Mouse (Mus musculus): ENCODE data around the gene Fam166b. TPM values are rescaled to one million over a fixed set of nuclear protein-coding genes. Genes with fewer than 3 reads are reported as not detected.

The Fam166b gene
- polyA plus RNA-seq, 1 experiment from 2014 or later = 0.50 TPM

GRCm38 (mm10) chr4:43441639-43442038 is 12.7 kb upstream of the Fam166b start, which contains the start of gene Tesk1:
TSS of gene Tesk1 (plus strand) at chr4:43441939.
- H3K4me3 ChIP-seq (ENCODE audit: low read length) = peak within 1 kb of the TSS; percentile 86
- no peaks in the 10 kb centered on the region for H3K27me3 ChIP-seq (ENCODE audit: insufficient read depth, low read length)
- WGBS = 27% methylated on average over 4 of the region's 4 CpGs
- H3K4me1 ChIP-seq (ENCODE audit: insufficient read depth, low read length) = peaks cover 12% of the 10 kb centered on the region
- H3K9ac ChIP-seq (replicated peaks; ENCODE audit: low read length) = peak within 1 kb of the TSS; percentile 98
- peak within 1 kb of the TSS; percentile 98 for H3K27ac ChIP-seq (ENCODE audit: low read length)
- no peak for ATAC-seq (ENCODE audit: low FRiP score, low TSS enrichment)
- H3K9me3 ChIP-seq (ENCODE audit: low read length) = no peaks in the 10 kb centered on the region
- H3K36me3 ChIP-seq (ENCODE audit: insufficient read depth, low read length) = peaks cover 17% of the 10 kb centered on the region
- H3K4me2 ChIP-seq (replicated peaks; ENCODE audit: low read depth, low read length) = peak within 1 kb of the TSS; percentile 96

- H3K4me1 ChIP-seq (ENCODE audit: insufficient read depth, low read length) = peaks cover 11% of the 10 kb centered on the region
- H3K36me3 ChIP-seq (ENCODE audit: insufficient read depth, low read length) = no peaks in the 10 kb centered on the region
- no peak for ATAC-seq (ENCODE audit: low FRiP score, low TSS enrichment)
- H3K9me3 ChIP-seq (ENCODE audit: low read length) = no peaks in the 10 kb centered on the region
- H3K4me3 ChIP-seq (ENCODE audit: low read length) = no peak overlapping the region
- H3K9ac ChIP-seq (replicated peaks; ENCODE audit: low read length) = no peak overlapping the region
- H3K27ac ChIP-seq (ENCODE audit: low read length) = no peak overlapping the region
- no peaks in the 10 kb centered on the region for H3K27me3 ChIP-seq (ENCODE audit: insufficient read depth, low read length)
- WGBS = 79% methylated on average over 1 of the region's 1 CpGs
- H3K4me2 ChIP-seq (replicated peaks; ENCODE audit: low read depth, low read length) = no peak overlapping the region
Observed at GRCm38 (mm10) chr4:43432832-43433231, 3.9 kb upstream of the Fam166b start.

GRCm38 (mm10) chr4:43431690-43432089 is 2.8 kb upstream of the Fam166b start:
- Histone ChIP-seq H3K4me3 (ENCODE audit: low read length) (no peak overlapping the region), H3K4me1 (ENCODE audit: insufficient read depth, low read length) (peaks cover 11% of the 10 kb centered on the region), H3K4me2 (replicated peaks; ENCODE audit: low read depth, low read length) (0 out of 2 replicates have a peak overlapping the region, but pooled peaks have one; percentile 15), H3K9me3 (ENCODE audit: low read length) (no peaks in the 10 kb centered on the region), H3K27ac (ENCODE audit: low read length) (0 out of 2 replicates have a peak overlapping the region, but pooled peaks have one; percentile 50), H3K27me3 (ENCODE audit: insufficient read depth, low read length) (peaks cover 9% of the 10 kb centered on the region), H3K36me3 (ENCODE audit: insufficient read depth, low read length) (0 out of 2 replicates have a peak, but pooled peaks cover 2% of the 10 kb centered on the region), H3K9ac (replicated peaks; ENCODE audit: low read length) (peak overlapping the region; percentile 55; the same call in 1 of the 2 replicates)
- WGBS = 6% methylated on average over 4 of the region's 4 CpGs
- peak; percentile 43; the same call in 1 of the 2 replicates for ATAC-seq (ENCODE audit: low FRiP score, low TSS enrichment)

- ATAC-seq (ENCODE audit: low FRiP score, low TSS enrichment) = peak; percentile 42
- Histone ChIP-seq H3K4me3 (ENCODE audit: low read length) (no peak overlapping the region; the same call in 1 of the 2 replicates), H3K36me3 (ENCODE audit: insufficient read depth, low read length) (peaks cover 34% of the 10 kb centered on the region), H3K4me1 (ENCODE audit: insufficient read depth, low read length) (peaks cover 16% of the 10 kb centered on the region), H3K27ac (ENCODE audit: low read length) (no peak overlapping the region), H3K27me3 (ENCODE audit: insufficient read depth, low read length) (peaks cover 22% of the 10 kb centered on the region), H3K4me2 (replicated peaks; ENCODE audit: low read depth, low read length) (peak overlapping the region; percentile 40), H3K9ac (replicated peaks; ENCODE audit: low read length) (peak overlapping the region; percentile 50; the same call in 1 of the 2 replicates), H3K9me3 (ENCODE audit: low read length) (no peaks in the 10 kb centered on the region)
- WGBS = 33% methylated on average over 16 of the region's 16 CpGs
Observed at GRCm38 (mm10) chr4:43428180-43428861, 613 bp downstream of the Fam166b start.

GRCm38 (mm10) chr4:43427501-43428179 is 1.3 kb downstream of the Fam166b start:
- no peak for ATAC-seq (ENCODE audit: low FRiP score, low TSS enrichment)
- peaks cover 40% of the 10 kb centered on the region for H3K36me3 ChIP-seq (ENCODE audit: insufficient read depth, low read length)
- H3K9ac ChIP-seq (replicated peaks; ENCODE audit: low read length) = no peak overlapping the region
- H3K4me3 ChIP-seq (ENCODE audit: low read length) = no peak overlapping the region
- H3K27me3 ChIP-seq (ENCODE audit: insufficient read depth, low read length) = peaks cover 22% of the 10 kb centered on the region
- H3K4me2 ChIP-seq (replicated peaks; ENCODE audit: low read depth, low read length) = peak overlapping the region; percentile 19; the same call in 1 of the 2 replicates
- 30% methylated on average over 23 of the region's 23 CpGs for WGBS
- no peaks in the 10 kb centered on the region for H3K9me3 ChIP-seq (ENCODE audit: low read length)
- no peak overlapping the region for H3K27ac ChIP-seq (ENCODE audit: low read length)
- peaks cover 16% of the 10 kb centered on the region for H3K4me1 ChIP-seq (ENCODE audit: insufficient read depth, low read length)

GRCm38 (mm10) chr4:43426487-43426886 is 2.4 kb downstream of the Fam166b start:
- H3K36me3 ChIP-seq (ENCODE audit: insufficient read depth, low read length) = peaks cover 51% of the 10 kb centered on the region
- no peak overlapping the region for H3K9ac ChIP-seq (replicated peaks; ENCODE audit: low read length)
- peaks cover 22% of the 10 kb centered on the region for H3K27me3 ChIP-seq (ENCODE audit: insufficient read depth, low read length)
- no peaks in the 10 kb centered on the region for H3K9me3 ChIP-seq (ENCODE audit: low read length)
- no peak overlapping the region for H3K4me2 ChIP-seq (replicated peaks; ENCODE audit: low read depth, low read length)
- no peak overlapping the region for H3K27ac ChIP-seq (ENCODE audit: low read length)
- peaks cover 16% of the 10 kb centered on the region for H3K4me1 ChIP-seq (ENCODE audit: insufficient read depth, low read length)
- no peak for ATAC-seq (ENCODE audit: low FRiP score, low TSS enrichment)
- 61% methylated on average over 10 of the region's 10 CpGs for WGBS
- no peak overlapping the region for H3K4me3 ChIP-seq (ENCODE audit: low read length)

- Histone ChIP-seq H3K36me3 (ENCODE audit: insufficient read depth, low read length) (peaks cover 52% of the 10 kb centered on the region), H3K9me3 (ENCODE audit: low read length) (no peaks in the 10 kb centered on the region), H3K27ac (ENCODE audit: low read length) (no peak overlapping the region), H3K27me3 (ENCODE audit: insufficient read depth, low read length) (peaks cover 22% of the 10 kb centered on the region), H3K9ac (replicated peaks; ENCODE audit: low read length) (no peak overlapping the region), H3K4me2 (replicated peaks; ENCODE audit: low read depth, low read length) (0 out of 2 replicates have a peak overlapping the region, but pooled peaks have one; percentile 1), H3K4me1 (ENCODE audit: insufficient read depth, low read length) (peaks cover 16% of the 10 kb centered on the region), H3K4me3 (ENCODE audit: low read length) (no peak overlapping the region)
- 35% methylated on average over 31 of the region's 31 CpGs for WGBS
- ATAC-seq (ENCODE audit: low FRiP score, low TSS enrichment) = peak; percentile 42; the same call in 1 of the 2 replicates
Observed at GRCm38 (mm10) chr4:43425648-43426380, 3.1 kb downstream of the Fam166b start.

GRCm38 (mm10) chr4:43425197-43425596 is 3.7 kb downstream of the Fam166b start:
- peaks cover 22% of the 10 kb centered on the region for H3K27me3 ChIP-seq (ENCODE audit: insufficient read depth, low read length)
- peaks cover 52% of the 10 kb centered on the region for H3K36me3 ChIP-seq (ENCODE audit: insufficient read depth, low read length)
- no peaks in the 10 kb centered on the region for H3K9me3 ChIP-seq (ENCODE audit: low read length)
- no peak overlapping the region for H3K4me3 ChIP-seq (ENCODE audit: low read length)
- no peak overlapping the region for H3K4me2 ChIP-seq (replicated peaks; ENCODE audit: low read depth, low read length)
- no peak overlapping the region for H3K9ac ChIP-seq (replicated peaks; ENCODE audit: low read length)
- H3K4me1 ChIP-seq (ENCODE audit: insufficient read depth, low read length) = peaks cover 18% of the 10 kb centered on the region
- no peak overlapping the region for H3K27ac ChIP-seq (ENCODE audit: low read length)
- WGBS = 38% methylated on average over 14 of the region's 14 CpGs
- no peak for ATAC-seq (ENCODE audit: low FRiP score, low TSS enrichment)

- Histone ChIP-seq H3K27me3 (ENCODE audit: insufficient read depth, low read length) (peaks cover 22% of the 10 kb centered on the region), H3K4me3 (ENCODE audit: low read length) (no peak overlapping the region), H3K4me2 (replicated peaks; ENCODE audit: low read depth, low read length) (no peak overlapping the region), H3K27ac (ENCODE audit: low read length) (no peak overlapping the region), H3K9ac (replicated peaks; ENCODE audit: low read length) (no peak overlapping the region), H3K9me3 (ENCODE audit: low read length) (no peaks in the 10 kb centered on the region), H3K36me3 (ENCODE audit: insufficient read depth, low read length) (peaks cover 52% of the 10 kb centered on the region), H3K4me1 (ENCODE audit: insufficient read depth, low read length) (peaks cover 28% of the 10 kb centered on the region)
- no peak for ATAC-seq (ENCODE audit: low FRiP score, low TSS enrichment)
- WGBS = 78% methylated on average over 9 of the region's 9 CpGs
Observed at GRCm38 (mm10) chr4:43424072-43424471, 4.9 kb downstream of the Fam166b start.
